Mouse (Mus musculus): ENCODE data around the gene Gm14137.

- TF ChIP-seq MYOD1 (IDR thresholded peaks at IDR 0.05; ENCODE audit: control insufficient read depth, insufficient read length, low read depth): no peak
- TF ChIP-seq CTCF (IDR thresholded peaks at IDR 0.05; ENCODE audit: control insufficient read depth, insufficient read depth, insufficient read length): no peak
- no peak for TF ChIP-seq MAX (IDR thresholded peaks at IDR 0.05)
- no peak for TF ChIP-seq USF1 (IDR thresholded peaks at IDR 0.05; ENCODE audit: low read depth)
- TF ChIP-seq MYOG (IDR thresholded peaks at IDR 0.05; ENCODE audit: control insufficient read depth, extremely low read depth, insufficient read length): no peak
- no peak for TF ChIP-seq CEBPB (IDR thresholded peaks at IDR 0.05; ENCODE audit: low read depth)
Observed at GRCm38 (mm10) chr2:119182914-119183313, 8.6 kb downstream of the Gm14137 start.
